Mouse (Mus musculus): Measurements from ENCODE around the gene Psmd2.
"Not testable (repeated sequence)": the region's sequence is repeated elsewhere in the genome, so short reads cannot be mapped to it uniquely, and the experiment has no call there.

Gene Psmd2

GRCm38 (mm10) chr16:20657661-20658060, 6.2 kb downstream of the Psmd2 start:
- DNase-seq (ENCODE audit: low spot score): no peak

DNA sequence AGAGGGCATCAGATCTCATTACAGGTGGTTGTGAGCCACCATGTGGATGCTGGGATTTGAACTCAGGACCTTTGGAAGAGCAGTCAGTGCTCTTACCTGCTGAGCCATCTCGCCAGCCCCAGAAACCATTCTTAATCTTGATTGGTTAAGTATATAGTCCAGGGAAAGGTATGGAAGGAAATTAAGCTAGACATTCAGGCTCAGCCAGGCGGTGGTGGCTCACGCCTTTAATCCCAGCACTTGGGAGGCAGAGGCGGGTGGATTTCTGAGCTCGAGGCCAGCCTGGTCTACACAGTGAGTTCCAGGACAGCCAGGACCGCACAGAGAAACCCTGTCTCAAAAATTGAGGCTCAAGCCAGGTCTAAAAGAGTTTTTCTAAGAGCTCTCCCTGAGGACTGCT, 16.6 kb downstream of the Psmd2 start, which contains the start of gene Eif4g1:
Gene Eif4g1, plus strand, starts transcription at position 301 of the 400 bp plus-strand sequence.
- not testable (repeated sequence) for DNase-seq (ENCODE audit: low spot score)

GRCm38 (mm10) chr16:20670291-20670690, 18.8 kb downstream of the Psmd2 start:
- no peak for DNase-seq (ENCODE audit: low spot score)

GRCm38 (mm10) chr16:20671886-20672285, 20.4 kb downstream of the Psmd2 start:
- DNase-seq (ENCODE audit: low spot score): no peak

DNA sequence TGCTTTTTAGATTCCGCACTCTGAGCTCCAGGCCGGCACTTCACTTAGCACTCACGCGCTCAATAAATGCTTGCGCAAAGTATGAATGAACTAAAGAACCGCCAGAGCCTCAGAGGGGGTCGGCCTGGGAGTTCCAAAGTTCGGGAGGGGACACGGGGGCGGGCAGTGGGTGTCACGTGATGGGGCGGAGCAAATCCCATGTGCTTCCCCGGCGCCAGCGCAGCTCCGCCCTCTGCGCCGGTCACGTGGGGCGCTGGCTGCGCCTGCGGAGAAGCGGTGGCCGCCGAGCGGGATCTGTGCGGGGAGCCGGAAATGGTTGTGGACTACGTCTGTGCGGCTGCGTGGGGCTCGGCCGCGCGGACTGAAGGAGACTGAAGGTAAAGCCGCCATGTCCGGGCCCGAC, 21.0 kb downstream of the Psmd2 start:
- peak; percentile 96 for DNase-seq (ENCODE audit: low spot score)

DNA sequence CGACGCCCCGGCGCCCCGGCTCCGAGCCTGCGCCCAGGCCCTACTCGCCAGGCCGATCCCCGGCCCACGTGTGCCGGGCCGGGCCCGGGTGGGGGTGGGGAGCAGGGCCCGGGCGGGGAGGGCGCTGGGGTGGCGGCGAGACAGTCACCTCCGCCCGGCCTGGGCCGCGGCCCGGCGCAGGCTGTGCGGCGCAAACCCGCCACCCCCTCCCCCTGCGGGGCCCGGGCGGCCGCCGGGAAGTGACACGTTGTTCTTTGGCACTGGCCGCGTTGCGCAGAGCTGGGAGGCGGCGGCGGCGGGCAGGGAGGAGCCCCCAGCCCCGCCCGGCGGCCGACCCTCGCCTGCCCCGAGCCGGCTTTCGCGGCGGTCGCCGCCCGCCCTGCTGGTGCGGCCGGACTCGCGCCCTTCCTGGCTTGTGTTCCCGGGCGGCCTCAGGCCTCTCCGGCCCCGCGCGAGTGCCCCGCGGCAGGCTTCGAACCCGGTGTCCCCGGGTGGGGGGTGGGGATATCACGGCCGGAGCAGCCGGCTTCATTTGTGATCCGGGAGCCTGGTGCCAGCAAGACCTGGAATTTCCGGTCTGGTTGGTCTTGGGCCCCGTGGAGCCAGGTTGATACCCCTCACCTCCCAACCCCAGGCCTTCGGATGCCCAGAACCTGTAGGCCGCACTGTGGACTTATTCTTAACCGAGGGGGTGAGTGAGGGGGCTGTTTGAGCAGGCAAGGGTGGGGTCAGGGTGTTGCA, 21.7 kb downstream of the Psmd2 start:
- DNase-seq (ENCODE audit: low spot score): peak; percentile 68

GRCm38 (mm10) chr16:20673706-20674303, 22.4 kb downstream of the Psmd2 start:
- DNase-seq (ENCODE audit: low spot score): peak; percentile 35

GRCm38 (mm10) chr16:20675213-20675612, 23.8 kb downstream of the Psmd2 start:
- no peak for DNase-seq (ENCODE audit: low spot score)

- DNase-seq (ENCODE audit: low spot score): no peak
Observed at GRCm38 (mm10) chr16:20676702-20677101, 25.2 kb downstream of the Psmd2 start.

GRCm38 (mm10) chr16:20677380-20677779, 25.9 kb downstream of the Psmd2 start:
- no peak for DNase-seq (ENCODE audit: low spot score)

DNA sequence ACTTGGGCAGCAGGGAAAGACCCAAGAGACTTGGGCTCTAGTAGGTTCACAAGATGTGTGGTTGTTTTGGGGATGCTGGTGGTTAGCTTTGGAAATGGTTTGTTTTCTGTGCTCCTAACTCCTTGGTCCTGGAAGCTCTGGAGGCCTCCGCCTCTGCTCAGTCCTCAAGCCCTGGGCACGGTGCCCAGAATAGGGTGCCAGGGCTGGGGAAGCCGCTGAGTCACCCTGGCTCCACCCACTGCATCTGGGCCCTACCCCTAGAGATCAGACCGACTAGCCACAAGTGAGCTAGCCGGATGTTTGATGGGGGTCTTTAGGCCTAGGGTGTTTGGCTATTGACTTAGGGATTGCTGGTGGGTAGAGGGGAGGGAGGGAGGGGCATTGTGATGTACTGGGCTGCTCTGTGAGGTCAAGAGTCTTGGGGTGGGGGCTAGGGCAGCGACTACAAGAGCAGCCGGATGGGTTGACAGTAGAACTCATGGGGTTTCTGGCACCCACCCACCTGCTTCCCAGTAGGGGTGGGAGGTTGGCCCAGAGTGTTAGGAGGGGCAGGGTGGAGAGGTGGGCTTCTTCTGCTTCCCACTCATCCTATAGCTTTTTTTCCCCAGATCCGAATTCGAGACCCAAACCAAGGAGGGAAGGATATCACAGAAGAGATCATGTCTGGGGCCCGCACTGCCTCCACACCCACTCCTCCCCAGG, 26.7 kb downstream of the Psmd2 start:
- DNase-seq (ENCODE audit: low spot score): peak; percentile 58

GRCm38 (mm10) chr16:20690774-20691173, 39.3 kb downstream of the Psmd2 start:
- DNase-seq (ENCODE audit: low spot score): no peak

DNA sequence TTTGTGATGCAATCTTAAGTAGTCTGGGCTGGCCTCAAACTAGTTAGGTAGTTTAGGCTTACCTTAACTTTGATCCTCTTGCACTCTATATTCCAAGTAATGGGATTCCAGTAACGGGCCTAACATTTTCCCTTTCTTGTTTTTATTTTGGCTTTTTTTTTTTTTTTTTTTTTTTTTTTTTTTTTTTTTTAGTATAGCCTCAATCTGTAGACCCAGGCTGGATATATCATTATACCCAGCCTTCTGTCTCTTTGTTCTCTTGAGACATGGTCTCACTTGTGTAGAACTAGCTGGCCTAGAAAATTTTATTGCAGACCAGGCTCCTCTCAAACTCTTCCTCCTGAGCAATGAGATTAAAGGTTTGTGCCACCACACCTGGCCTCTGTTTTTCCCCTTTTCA, 40.2 kb downstream of the Psmd2 start:
- DNase-seq (ENCODE audit: low spot score): no peak

DNA sequence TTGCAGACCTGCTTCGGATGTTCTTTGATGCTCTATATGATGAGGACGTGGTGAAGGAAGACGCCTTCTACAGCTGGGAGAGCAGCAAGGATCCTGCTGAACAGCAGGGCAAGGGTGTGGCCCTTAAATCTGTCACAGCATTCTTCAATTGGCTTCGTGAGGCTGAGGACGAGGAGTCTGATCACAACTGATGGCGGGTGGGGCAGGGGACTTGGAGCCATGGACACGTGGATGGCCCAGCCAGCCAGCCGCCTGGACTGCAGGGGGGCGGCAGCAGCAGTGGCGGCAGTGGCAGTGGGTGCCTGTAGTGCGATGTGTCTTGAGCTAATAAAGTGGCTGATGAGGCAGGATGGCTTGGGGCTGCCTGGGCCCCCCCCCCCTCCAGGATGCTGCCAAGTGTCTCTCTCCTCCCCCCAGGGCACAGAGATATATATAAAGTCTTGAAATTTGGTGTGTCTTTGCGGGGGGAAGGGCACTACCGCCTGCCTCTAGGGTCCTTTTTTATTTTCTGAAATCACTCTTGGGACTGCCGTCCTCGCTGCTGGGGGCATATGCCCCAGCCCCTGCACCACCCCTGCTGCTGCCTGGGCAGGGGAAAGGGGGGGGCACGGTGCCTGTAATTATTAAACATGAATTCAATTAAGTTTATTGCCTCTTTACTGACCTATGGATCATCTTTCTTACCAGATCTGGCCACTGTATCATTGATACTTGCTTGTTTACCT, 41.0 kb downstream of the Psmd2 start:
- DNase-seq (ENCODE audit: low spot score): no peak

GRCm38 (mm10) chr16:20693111-20693701, 41.8 kb downstream of the Psmd2 start, which contains the start of gene Fam131a:
Fam131a (plus strand) TSS chr16:20693241.
- peak; percentile 82 for DNase-seq (ENCODE audit: low spot score)

DNA sequence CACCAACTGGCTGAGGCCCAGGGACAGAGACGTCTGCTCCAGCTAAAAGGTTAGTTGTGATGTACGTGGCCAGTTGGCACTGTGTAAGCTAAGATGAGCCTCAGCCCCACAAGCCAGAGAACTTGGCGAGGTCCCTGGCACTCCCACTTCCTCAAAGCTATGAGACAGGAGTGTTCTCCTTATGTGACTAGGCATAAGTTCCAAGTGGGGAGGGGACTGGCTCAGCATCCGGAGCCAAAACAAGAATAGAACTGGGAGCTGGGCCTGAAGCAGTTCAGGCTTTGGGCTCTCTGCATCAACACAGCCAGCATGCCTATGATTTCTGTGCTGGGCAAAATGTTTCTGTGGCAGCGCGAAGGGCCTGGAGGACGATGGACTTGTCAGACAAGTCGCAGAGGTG, 43.3 kb downstream of the Psmd2 start:
- no peak for DNase-seq (ENCODE audit: low spot score)

GRCm38 (mm10) chr16:20695622-20696323, 44.3 kb downstream of the Psmd2 start:
- DNase-seq (ENCODE audit: low spot score): peak; percentile 86

GRCm38 (mm10) chr16:20699266-20699665, 47.8 kb downstream of the Psmd2 start:
- no peak for DNase-seq (ENCODE audit: low spot score)

GRCm38 (mm10) chr16:20700036-20700435, 48.6 kb downstream of the Psmd2 start:
- DNase-seq (ENCODE audit: low spot score): no peak

- no peak for DNase-seq (ENCODE audit: low spot score)
Observed at GRCm38 (mm10) chr16:20701316-20701715, 49.9 kb downstream of the Psmd2 start.

Data from testis, postnatal 14 days (tissue).